Mouse (Mus musculus): Measurements from ENCODE around the gene Olfr782. TPM values are rescaled to one million over a fixed set of nuclear protein-coding genes. Genes with fewer than 3 reads are reported as not detected.

The Olfr782 gene
- polyA plus RNA-seq, 1 experiment from 2014 or later: not detected

Other genes starting within 250 kb of the Olfr782 start
- not detected in 2 replicates for gene Olfr768, start 249.5 kb upstream of the Olfr782 start, polyA plus RNA-seq (2015; fragmentation: Nextera tagmentation; extraction: Ambion mirVana)
- not detected in 2 replicates for gene Olfr769, start 231.0 kb upstream of the Olfr782 start, polyA plus RNA-seq (2015; fragmentation: Nextera tagmentation; extraction: Ambion mirVana)
- not detected in 2 replicates for gene Olfr770, start 209.9 kb upstream of the Olfr782 start, polyA plus RNA-seq (2015; fragmentation: Nextera tagmentation; extraction: Ambion mirVana)
- gene Olfr771, start 184.1 kb upstream of the Olfr782 start, polyA plus RNA-seq (2015; fragmentation: Nextera tagmentation; extraction: Ambion mirVana): not detected in 2 replicates
- gene Olfr772, start 170.9 kb upstream of the Olfr782 start, polyA plus RNA-seq (2015; fragmentation: Nextera tagmentation; extraction: Ambion mirVana): not detected in 2 replicates
- not detected in 2 replicates for gene Olfr773, start 161.4 kb upstream of the Olfr782 start, polyA plus RNA-seq (2015; fragmentation: Nextera tagmentation; extraction: Ambion mirVana)
- gene Olfr774, start 112.6 kb upstream of the Olfr782 start, polyA plus RNA-seq (2015; fragmentation: Nextera tagmentation; extraction: Ambion mirVana): not detected in 2 replicates
- gene Olfr775, start 100.4 kb upstream of the Olfr782 start, polyA plus RNA-seq (2015; fragmentation: Nextera tagmentation; extraction: Ambion mirVana): not detected in 2 replicates
- gene Olfr776, start 89.7 kb upstream of the Olfr782 start, polyA plus RNA-seq (2015; fragmentation: Nextera tagmentation; extraction: Ambion mirVana): not detected in 2 replicates
- gene Olfr777, start 77.4 kb upstream of the Olfr782 start, polyA plus RNA-seq (2015; fragmentation: Nextera tagmentation; extraction: Ambion mirVana): not detected in 2 replicates
- not detected in 2 replicates for gene Olfr780, start 30.7 kb upstream of the Olfr782 start, polyA plus RNA-seq (2015; fragmentation: Nextera tagmentation; extraction: Ambion mirVana)
- not detected in 2 replicates for gene Olfr781, start 20.0 kb upstream of the Olfr782 start, polyA plus RNA-seq (2015; fragmentation: Nextera tagmentation; extraction: Ambion mirVana)
- gene Olfr784, start 35.2 kb downstream of the Olfr782 start, polyA plus RNA-seq (2015; fragmentation: Nextera tagmentation; extraction: Ambion mirVana): 0.08 TPM in 1 of 2 replicates, not detected in the other
- not detected in 2 replicates for gene Olfr785, start 56.6 kb downstream of the Olfr782 start, polyA plus RNA-seq (2015; fragmentation: Nextera tagmentation; extraction: Ambion mirVana)
- gene Olfr786, start 78.5 kb downstream of the Olfr782 start, polyA plus RNA-seq (2015; fragmentation: Nextera tagmentation; extraction: Ambion mirVana): not detected in 2 replicates
- not detected in 2 replicates for gene Olfr787, start 113.0 kb downstream of the Olfr782 start, polyA plus RNA-seq (2015; fragmentation: Nextera tagmentation; extraction: Ambion mirVana)
- gene Olfr788, start 122.1 kb downstream of the Olfr782 start, polyA plus RNA-seq (2015; fragmentation: Nextera tagmentation; extraction: Ambion mirVana): not detected in 2 replicates
- not detected in 2 replicates for gene Olfr789, start 135.9 kb downstream of the Olfr782 start, polyA plus RNA-seq (2015; fragmentation: Nextera tagmentation; extraction: Ambion mirVana)
- gene Olfr790, start 149.6 kb downstream of the Olfr782 start, polyA plus RNA-seq (2015; fragmentation: Nextera tagmentation; extraction: Ambion mirVana): not detected in 2 replicates
- gene Olfr791, start 172.9 kb downstream of the Olfr782 start, polyA plus RNA-seq (2015; fragmentation: Nextera tagmentation; extraction: Ambion mirVana): not detected in 2 replicates
- not detected in 2 replicates for gene Olfr792, start 190.3 kb downstream of the Olfr782 start, polyA plus RNA-seq (2015; fragmentation: Nextera tagmentation; extraction: Ambion mirVana)
- gene Olfr794, start 218.8 kb downstream of the Olfr782 start, polyA plus RNA-seq (2015; fragmentation: Nextera tagmentation; extraction: Ambion mirVana): not detected in 2 replicates